Mouse (Mus musculus) olfactory bulb, adult 2 months (tissue): Measurements from ENCODE around the gene Krtap13-1.

ENCODE experiments used
- CTCF ChIP-seq: fragments of 200-500 bp; IDR thresholded peaks from 2 replicates; pipeline ENCODE4 v1.5.1; 2012; ENCODE audit warnings: low read depth, mild to moderate bottlenecking, low read length, moderate library complexity; ENCODE audit not compliant: insufficient read depth
- POLR2A ChIP-seq: fragments of 200-500 bp; IDR thresholded peaks from 2 replicates; pipeline ENCODE4 v1.6.1; 2012; ENCODE audit warnings: mild to moderate bottlenecking, low read depth, low read length, moderate library complexity; ENCODE audit not compliant: insufficient read depth

DNA sequence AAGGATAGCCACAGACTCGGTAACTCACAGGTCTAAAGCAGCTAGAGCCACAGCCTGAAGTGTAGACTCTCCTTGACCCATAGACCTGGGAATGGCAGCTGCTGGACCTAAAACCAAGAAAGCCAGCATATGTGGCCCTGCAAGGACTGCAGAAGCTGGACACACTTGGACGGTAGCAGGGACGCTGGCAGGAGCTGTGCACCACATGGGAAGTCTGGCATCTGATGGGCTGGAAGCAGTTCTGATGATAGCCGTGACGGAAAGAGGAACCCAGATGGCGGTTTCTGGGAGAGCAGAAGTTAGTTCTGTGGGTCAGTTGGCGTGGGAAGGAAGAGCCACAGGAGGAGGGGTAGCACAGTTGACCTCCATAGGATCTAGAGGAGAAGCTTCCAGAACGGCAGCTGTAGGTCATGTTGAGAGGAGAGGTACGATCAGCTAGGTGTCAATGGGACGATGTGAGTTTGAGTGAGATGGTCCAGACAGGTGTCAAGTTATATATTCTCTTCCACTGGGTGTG is 21.1 kb upstream of the Krtap13-1 start, which contains the start of gene 2310061N02Rik:
- TF ChIP-seq POLR2A (no peak), CTCF (no peak)
